ENCODE assay signal across 8 mouse cellular contexts in the genomic region with DNA sequence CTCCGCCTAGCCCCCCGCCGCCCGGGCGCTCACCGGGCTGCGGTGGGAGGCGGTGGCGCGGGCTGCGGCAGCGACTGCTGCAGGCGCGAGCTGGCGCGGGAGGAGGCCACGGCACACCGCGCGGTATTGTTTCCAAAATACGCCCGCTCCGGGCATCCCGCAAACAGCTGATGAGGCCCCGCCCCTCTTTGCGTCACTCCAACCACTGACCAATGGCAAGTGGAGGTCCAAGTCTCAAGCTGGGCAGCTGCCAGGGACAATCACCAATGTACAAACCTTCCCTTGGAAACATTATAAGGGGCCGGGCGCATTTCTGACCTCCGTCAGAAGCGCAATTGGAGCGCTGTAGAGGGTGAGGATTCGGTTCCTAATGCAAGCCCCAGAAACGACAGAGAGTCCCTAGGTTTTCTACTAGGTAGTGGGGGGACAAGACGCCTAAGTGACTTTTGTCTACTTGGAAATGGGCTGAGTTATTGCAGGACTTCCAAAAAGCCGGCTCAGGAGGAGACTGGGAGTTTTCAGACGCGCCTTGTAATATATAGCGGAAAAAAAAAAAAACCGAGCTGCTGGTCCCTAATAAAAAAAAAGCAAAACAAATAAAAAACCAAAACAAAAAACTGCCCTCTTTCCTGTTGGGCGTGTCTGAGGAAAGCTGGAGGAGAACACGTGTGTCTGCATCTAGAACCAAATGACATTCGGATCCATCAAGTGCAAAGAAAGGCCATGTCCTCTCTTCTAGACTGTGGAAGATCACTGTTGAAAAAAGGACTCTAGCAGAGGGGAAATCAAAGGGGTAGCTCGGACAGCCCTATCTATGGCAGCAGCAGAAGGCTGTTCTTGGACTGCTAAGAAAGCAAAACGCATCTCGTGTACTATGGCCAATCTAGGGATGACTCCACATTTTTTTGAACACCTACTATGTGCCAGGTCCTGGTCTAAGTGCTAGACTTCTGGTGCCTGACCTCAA. TPM values are rescaled to one million over a fixed set of nuclear protein-coding genes. Genes with fewer than 3 reads are reported as not detected.
DNase-seq lines count a peak whose midpoint lies in the region; ATAC-seq and TF ChIP-seq lines count a peak whose summit lies in the region.

Gene Bmf (minus strand): TSS at position 181 of the 967 bp plus-strand sequence.

- peak within 1 kb of the TSS; percentile 75 for H3K4me3 ChIP-seq in hindbrain, embryonic 11.5 days (ENCODE audit: low read depth, low read length)
- H3K4me3 ChIP-seq in lung, postnatal 0 days (ENCODE audit: low read depth, low read length): peak within 1 kb of the TSS; percentile 96

- peak; percentile 94 for ATAC-seq in hindbrain, embryonic 11.5 days (ENCODE audit: low FRiP score)
- peak; percentile 84 for ATAC-seq in lung, postnatal 0 days

- peak; percentile 17 for TF ChIP-seq CTCF in lung, postnatal 0 days (IDR thresholded peaks at IDR 0.05)

- no peaks in the 10 kb centered on the region for H3K9me3 ChIP-seq in hindbrain, embryonic 11.5 days (ENCODE audit: control insufficient read depth, low read length)
- no peaks in the 10 kb centered on the region for H3K9me3 ChIP-seq in lung, postnatal 0 days (ENCODE audit: low read length)

- peak; percentile 100 for DNase-seq in NIH3T3 (ENCODE audit: low read depth)
- DNase-seq in cerebellum, postnatal 14 days: peak; percentile 99 to 100
- DNase-seq in frontal cortex, postnatal 10 days (ENCODE audit: low spot score in 2 of 2): peak; percentile 94 to 95
- DNase-seq in hindbrain, embryonic 11.5 days (ENCODE audit: low spot score): peak; percentile 98
- peak; percentile 96 to 97 for DNase-seq in layer of hippocampus, postnatal 10 days (ENCODE audit: low spot score in 2 of 2)
- peak; percentile 100 for DNase-seq in lung, postnatal 0 days (ENCODE audit: low spot score)
- peak; percentile 99 for DNase-seq in ovary, postnatal 10 days (ENCODE audit: low spot score)
- DNase-seq in thymus, postnatal 0 days (ENCODE audit: low spot score): peak; percentile 81

- peak within 1 kb of the TSS; percentile 92 for H3K4me2 ChIP-seq in hindbrain, embryonic 11.5 days (replicated peaks; ENCODE audit: low read depth, low read length)
- peak within 1 kb of the TSS; percentile 90 for H3K4me2 ChIP-seq in lung, postnatal 0 days (replicated peaks; ENCODE audit: low read depth, low read length)

- TF ChIP-seq EP300 in lung, postnatal 0 days (IDR thresholded peaks at IDR 0.05): peak; percentile 72

- H3K27ac ChIP-seq in hindbrain, embryonic 11.5 days (ENCODE audit: low read depth, low read length): peak within 1 kb of the TSS; percentile 12; the same call in 1 of the 2 replicates
- peak within 1 kb of the TSS; percentile 91 for H3K27ac ChIP-seq in lung, postnatal 0 days (ENCODE audit: low read length)

- no peaks in the 10 kb centered on the region for H3K36me3 ChIP-seq in hindbrain, embryonic 11.5 days (ENCODE audit: control insufficient read depth, insufficient read depth, low read length)
- no peaks in the 10 kb centered on the region for H3K36me3 ChIP-seq in lung, postnatal 0 days (ENCODE audit: insufficient read depth, low read length)

- 1% methylated on average over 45 of the region's 45 CpGs for WGBS in hindbrain, embryonic 11.5 days
- under 1% methylated on average over 40 of the region's 45 CpGs for WGBS in lung, postnatal 0 days

- no peaks in the 10 kb centered on the region for H3K27me3 ChIP-seq in hindbrain, embryonic 11.5 days (ENCODE audit: control insufficient read depth, insufficient read depth, low read length)
- no peaks in the 10 kb centered on the region for H3K27me3 ChIP-seq in lung, postnatal 0 days (replicated peaks; ENCODE audit: insufficient read depth, low read length)

- peak within 1 kb of the TSS; percentile 74 for H3K9ac ChIP-seq in hindbrain, embryonic 11.5 days (ENCODE audit: low read depth, low read length)
- H3K9ac ChIP-seq in lung, postnatal 0 days (replicated peaks; ENCODE audit: low read depth): peak within 1 kb of the TSS; percentile 85

- H3K4me1 ChIP-seq in hindbrain, embryonic 11.5 days (replicated peaks; ENCODE audit: control insufficient read depth, insufficient read depth, low read length): peaks cover 18% of the 10 kb centered on the region; the same call in 1 of the 2 replicates
- H3K4me1 ChIP-seq in lung, postnatal 0 days (ENCODE audit: insufficient read depth, low read depth, low read length): peaks cover 26% of the 10 kb centered on the region

RNA-seq across cellular contexts. Expression of gene Bmf, which starts in this region (rescaled TPM):
- polyA plus RNA-seq in hindbrain, embryonic 11.5 days (2014; fragmentation: Nextera tagmentation; extraction: Ambion mirVana): 2.5 and 4.9 TPM in 2 replicates
- 1 to 10 TPM; 2.3 to 4.5 TPM for total RNA-seq in layer of hippocampus, postnatal 10 days (2021)
- polyA plus RNA-seq in lung, postnatal 0 days (2015; fragmentation: Nextera tagmentation; extraction: Ambion mirVana): 7.3 and 9.8 TPM in 2 replicates
- polyA plus RNA-seq in thymus, postnatal 0 days (2015; fragmentation: Nextera tagmentation; extraction: Ambion mirVana): 10.0 and 10.6 TPM in 2 replicates

Comparison
In these comparisons a context has a peak if more than half of its experiments do, and no peak if none do; other contexts are left out.
1. Peak in every context shown above with its lines: DNase-seq, ATAC-seq, H3K4me3 ChIP-seq and H3K27ac ChIP-seq.